Mouse (Mus musculus): ENCODE data around the gene Fibp.

DNA sequence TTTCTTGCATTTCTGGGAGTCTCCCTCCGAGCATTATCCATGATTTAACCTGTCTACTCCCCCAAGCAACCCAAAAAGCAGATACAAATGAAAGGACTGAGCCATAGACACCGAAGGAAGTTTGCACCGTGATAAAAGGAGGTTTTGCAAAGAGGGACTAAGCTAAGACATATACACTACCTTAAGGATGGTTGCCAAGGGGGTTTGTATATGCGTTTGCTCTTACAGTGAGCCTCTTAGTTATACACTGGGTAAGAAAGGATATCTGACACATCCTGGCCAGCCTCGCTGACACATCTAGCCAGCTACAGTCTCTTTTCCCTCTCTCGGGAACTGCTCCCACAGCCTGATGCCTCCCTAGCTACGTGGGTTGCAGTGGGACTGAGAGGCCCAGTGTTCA is 26.5 kb upstream of the Fibp start:
- no peak for TF ChIP-seq E2F4 (IDR thresholded peaks at IDR 0.05; ENCODE audit: insufficient read depth)
- TF ChIP-seq USF1 (IDR thresholded peaks at IDR 0.05; ENCODE audit: low read depth) = no peak
- TF ChIP-seq POLR2A (IDR thresholded peaks at IDR 0.05; ENCODE audit: insufficient read length, low read depth) = no peak

Measured in myocyte (in vitro differentiated cells).